Mouse (Mus musculus): ENCODE measurements around the gene Tmprss13.

- TF ChIP-seq POLR2A (IDR thresholded peaks at IDR 0.05; ENCODE audit: insufficient read depth, low read depth, low read length) (no peak), CTCF (IDR thresholded peaks at IDR 0.05; ENCODE audit: insufficient read depth, low read depth, low read length) (no peak)
Observed at GRCm38 (mm10) chr9:45376883-45377282, 58.0 kb downstream of the Tmprss13 start.
